Mouse (Mus musculus) thymus, postnatal 0 days (tissue): ENCODE measurements around the gene Arap1. TPM values are rescaled to one million over a fixed set of nuclear protein-coding genes. Genes with fewer than 3 reads are reported as not detected.

Experiments used
- DNase-seq: peaks from one replicate; pipeline ENCODE4 v3.0.0-alpha.2; 2015; ENCODE audit warnings: low spot score
- polyA plus RNA-seq: library from polyadenylated mRNA; unstranded; fragments of >200 nt; fragmentation: Nextera tagmentation; extraction: Ambion mirVana; gene quantifications from 2 replicates; pipeline ENCODE4 v1.2.1, GENCODE M21; 2015

Gene Arap1
- polyA plus RNA-seq, 1 experiment from 2014 or later = 31.1 TPM

- DNase-seq = no peak
Measured at GRCm38 (mm10) chr7:101361021-101361420, 13.2 kb downstream of the Arap1 start.

- DNase-seq = no peak
Measured at GRCm38 (mm10) chr7:101361767-101362166, 13.9 kb downstream of the Arap1 start.

GRCm38 (mm10) chr7:101362791-101363191 is 14.9 kb downstream of the Arap1 start:
- DNase-seq = peak; percentile 50

GRCm38 (mm10) chr7:101363914-101364313 is 16.0 kb downstream of the Arap1 start:
- DNase-seq = no peak

GRCm38 (mm10) chr7:101367901-101368852 is 20.3 kb downstream of the Arap1 start:
- DNase-seq = peak; percentile 36

- no peak for DNase-seq
Measured at GRCm38 (mm10) chr7:101369666-101370065, 21.8 kb downstream of the Arap1 start.

- DNase-seq = no peak
Measured at GRCm38 (mm10) chr7:101373082-101373481, 25.2 kb downstream of the Arap1 start.

GRCm38 (mm10) chr7:101374155-101374554 is 26.3 kb downstream of the Arap1 start:
- peak; percentile 69 for DNase-seq

- no peak for DNase-seq
Measured at GRCm38 (mm10) chr7:101376701-101377340, 29.0 kb downstream of the Arap1 start.

GRCm38 (mm10) chr7:101377741-101378262 is 29.9 kb downstream of the Arap1 start:
- DNase-seq = peak; percentile 87

- DNase-seq = no peak
Measured at GRCm38 (mm10) chr7:101378285-101378684, 30.4 kb downstream of the Arap1 start.

GRCm38 (mm10) chr7:101378796-101379465 is 31.1 kb downstream of the Arap1 start:
- DNase-seq = peak; percentile 31

- DNase-seq = no peak
Measured at GRCm38 (mm10) chr7:101379732-101380131, 31.9 kb downstream of the Arap1 start.

GRCm38 (mm10) chr7:101381512-101381911 is 33.6 kb downstream of the Arap1 start:
- no peak for DNase-seq

GRCm38 (mm10) chr7:101382378-101382777 is 34.5 kb downstream of the Arap1 start:
- no peak for DNase-seq

- no peak for DNase-seq
Measured at GRCm38 (mm10) chr7:101383756-101384155, 35.9 kb downstream of the Arap1 start.

GRCm38 (mm10) chr7:101384931-101385330 is 37.1 kb downstream of the Arap1 start:
- no peak for DNase-seq

GRCm38 (mm10) chr7:101385331-101385733 is 37.5 kb downstream of the Arap1 start:
- DNase-seq = no peak

GRCm38 (mm10) chr7:101385866-101386452 is 38.1 kb downstream of the Arap1 start:
- DNase-seq = no peak

- no peak for DNase-seq
Measured at GRCm38 (mm10) chr7:101389256-101389655, 41.4 kb downstream of the Arap1 start.

- DNase-seq = no peak
Measured at GRCm38 (mm10) chr7:101391909-101392479, 44.1 kb downstream of the Arap1 start.
